Mouse (Mus musculus) limb, embryonic 14.5 days (tissue): ENCODE results near the gene Trabd. TPM values are rescaled to one million over a fixed set of nuclear protein-coding genes. Genes with fewer than 3 reads are reported as not detected.

Source experiments
- ATAC-seq: fragments of 200-750 bp; cut with Nextera tagmentation; 2 replicates; pipeline ENCODE4 v1.8.0; 2017; ENCODE audit warnings: low read depth, moderate number of reproducible peaks, moderate TSS enrichment; ENCODE audit not compliant: low FRiP score
- DNase-seq: peaks from one replicate; pipeline ENCODE4 v3.0.0-alpha.2; 2015; ENCODE audit warnings: low spot score
- H3K27ac ChIP-seq: fragments of 300-500 bp; sonication (generic); replicated peaks from 2 replicates; pipeline ENCODE4 v1.5.1; 2014; ENCODE audit warnings: low read depth, mild to moderate bottlenecking, low read length, moderate library complexity, mixed read lengths
- H3K27me3 ChIP-seq: fragments of 300-500 bp; sonication (generic); 2 replicates; pipeline ENCODE4 v1.6.1; 2014; ENCODE audit warnings: low read length, mixed read lengths; ENCODE audit not compliant: control insufficient read depth, insufficient read depth
- H3K36me3 ChIP-seq: fragments of 300-500 bp; sonication (generic); 2 replicates; pipeline ENCODE4 v1.6.1; 2014; ENCODE audit warnings: mild to moderate bottlenecking, low read length, moderate library complexity, mixed read lengths; ENCODE audit not compliant: control insufficient read depth, insufficient read depth
- H3K4me1 ChIP-seq: fragments of 300-500 bp; sonication (generic); 2 replicates; pipeline ENCODE4 v1.6.1; 2014; ENCODE audit warnings: antibody characterized with exemption, low read length, mixed read lengths; ENCODE audit not compliant: control insufficient read depth, insufficient read depth
- H3K4me2 ChIP-seq: fragments of 300-500 bp; sonication (generic); replicated peaks from 2 replicates; pipeline ENCODE4 v1.6.1; 2014; ENCODE audit warnings: low read depth, mild to moderate bottlenecking, low read length, moderate library complexity; ENCODE audit not compliant: severe bottlenecking
- H3K4me3 ChIP-seq: fragments of 300-500 bp; sonication (generic); replicated peaks from 2 replicates; pipeline ENCODE4 v1.5.1; 2014; ENCODE audit warnings: low read length
- H3K9ac ChIP-seq: fragments of 300-500 bp; sonication (generic); 2 replicates; pipeline ENCODE4 v1.6.1; 2014; ENCODE audit warnings: mild to moderate bottlenecking, low read depth, low read length, moderate library complexity; ENCODE audit not compliant: severe bottlenecking
- H3K9me3 ChIP-seq: fragments of 300-500 bp; sonication (generic); 2 replicates; pipeline ENCODE4 v1.6.1; 2016; ENCODE audit warnings: low read length; ENCODE audit not compliant: control insufficient read depth
- POLR2A ChIP-seq: fragments of 200-500 bp; IDR thresholded peaks from 2 replicates; pipeline ENCODE4 v1.8.0; 2012; ENCODE audit warnings: inconsistent platforms, mild to moderate bottlenecking, moderate library complexity, borderline replicate concordance; ENCODE audit not compliant: insufficient read depth, insufficient read length; ENCODE audit errors: extremely low read depth
- WGBS: fragments of 180-500 bp; shearing (Covaris S2); extraction: QIAGEN DNeasy Blood & Tissue Kit; methylation state at CpG from one replicate; pipeline ENCODE4 v1.1.7; 2014; 5-methylcytosine and 5-hydroxymethylcytosine counted together
- polyA plus RNA-seq, 2 experiments: library from polyadenylated mRNA; depleted of rRNA in 1 of 2; stranded (reverse) in 1 of 2; unstranded in 1 of 2; fragments of >200 nt; fragmentation: Nextera tagmentation in 1 of 2; extraction: Ambion mirVana in 1 of 2; gene quantifications; 2 replicates each; pipeline versions ENCODE4 v1.2.1 to v1.2.3; 2012 to 2014

The Trabd gene
- polyA plus RNA-seq, 2 experiments: 43.5 to 47.8 TPM

GRCm38 (mm10) chr15:89127364-89127940 lies 52.5 kb downstream of the Trabd start:
- ATAC-seq: no peak

GRCm38 (mm10) chr15:89128382-89129350 lies 53.7 kb downstream of the Trabd start, which contains the start of gene Hdac10:
TSS of gene Hdac10 (minus strand) at chr15:89128700.
- WGBS: 3% methylated on average over 36 of the region's 36 CpGs
- Histone ChIP-seq H3K4me1 (peaks cover 14% of the 10 kb centered on the region), H3K27me3 (no peaks in the 10 kb centered on the region), H3K36me3 (no peaks in the 10 kb centered on the region; the same call in 1 of the 2 replicates), H3K9me3 (no peaks in the 10 kb centered on the region), H3K27ac (peak within 1 kb of the TSS; percentile 53; the same call in 1 of the 2 replicates), H3K4me3 (peak within 1 kb of the TSS; percentile 57), H3K4me2 (peak within 1 kb of the TSS; percentile 91), H3K9ac (peak within 1 kb of the TSS; percentile 65)
- TF ChIP-seq POLR2A: peak; percentile 70; the same call in 1 of the 2 replicates
- DNase-seq: peak; percentile 82
- ATAC-seq: peak; percentile 88

More at GRCm38 (mm10) chr15:89127364-89127940, 52.5 kb downstream of the Trabd start:
- Histone ChIP-seq H3K4me1 (peaks cover 16% of the 10 kb centered on the region), H3K9ac (peak overlapping the region; percentile 65; the same call in 1 of the 2 replicates), H3K4me2 (peak overlapping the region; percentile 91), H3K27ac (no peak overlapping the region), H3K36me3 (no peaks in the 10 kb centered on the region; the same call in 1 of the 2 replicates), H3K4me3 (peak overlapping the region; percentile 57), H3K9me3 (no peaks in the 10 kb centered on the region), H3K27me3 (no peaks in the 10 kb centered on the region)
- DNase-seq: no peak
- TF ChIP-seq POLR2A: no peak
- WGBS: 85% methylated on average over 8 of the region's 8 CpGs

- TF ChIP-seq POLR2A: no peak
- H3K9me3 ChIP-seq: no peaks in the 10 kb centered on the region
- no peak overlapping the region for H3K4me2 ChIP-seq
- H3K4me3 ChIP-seq: no peak overlapping the region
- no peak for ATAC-seq
- no peak overlapping the region for H3K9ac ChIP-seq
- no peaks in the 10 kb centered on the region for H3K27me3 ChIP-seq
- DNase-seq: no peak
- H3K4me1 ChIP-seq: peaks cover 10% of the 10 kb centered on the region
- H3K27ac ChIP-seq: no peak overlapping the region
- no peaks in the 10 kb centered on the region for H3K36me3 ChIP-seq
These were observed 55.3 kb downstream of the Trabd start for GRCm38 (mm10) chr15:89130245-89130644.

- WGBS: 86% methylated on average over 3 of the region's 3 CpGs
- no peak for TF ChIP-seq POLR2A
These were observed 56.4 kb downstream of the Trabd start for GRCm38 (mm10) chr15:89131316-89131715.

More at GRCm38 (mm10) chr15:89131316-89131715, 56.4 kb downstream of the Trabd start:
- H3K27ac ChIP-seq: no peak overlapping the region
- H3K4me3 ChIP-seq: no peak overlapping the region
- ATAC-seq: no peak
- H3K4me1 ChIP-seq: peaks cover 10% of the 10 kb centered on the region
- H3K9ac ChIP-seq: no peak overlapping the region
- DNase-seq: no peak
- no peaks in the 10 kb centered on the region for H3K9me3 ChIP-seq
- H3K4me2 ChIP-seq: no peak overlapping the region
- no peaks in the 10 kb centered on the region for H3K36me3 ChIP-seq
- no peaks in the 10 kb centered on the region for H3K27me3 ChIP-seq

Other genes starting within 250 kb of the Trabd start
- gene Pim3, start 212.9 kb upstream of the Trabd start, polyA plus RNA-seq (2012; rRNA removed): 15.2 and 20.6 TPM in 2 replicates
- 38.1 and 47.8 TPM in 2 replicates for gene Pim3, start 212.9 kb upstream of the Trabd start, polyA plus RNA-seq (2014; fragmentation: Nextera tagmentation; extraction: Ambion mirVana)
- gene Ttll8, start 120.7 kb upstream of the Trabd start, polyA plus RNA-seq (2012; rRNA removed): 0.08 TPM in 1 of 2 replicates, not detected in the other
- not detected in 2 replicates for gene Ttll8, start 120.7 kb upstream of the Trabd start, polyA plus RNA-seq (2014; fragmentation: Nextera tagmentation; extraction: Ambion mirVana)
- gene Mlc1, start 96.1 kb upstream of the Trabd start, polyA plus RNA-seq (2012; rRNA removed): 0.31 and 0.36 TPM in 2 replicates
- gene Mlc1, start 96.1 kb upstream of the Trabd start, polyA plus RNA-seq (2014; fragmentation: Nextera tagmentation; extraction: Ambion mirVana): 0.12 and 0.21 TPM in 2 replicates
- 0.04 and 0.10 TPM in 2 replicates for gene Mov10l1, start 92.2 kb upstream of the Trabd start, polyA plus RNA-seq (2012; rRNA removed)
- 0.11 and 0.19 TPM in 2 replicates for gene Mov10l1, start 92.2 kb upstream of the Trabd start, polyA plus RNA-seq (2014; fragmentation: Nextera tagmentation; extraction: Ambion mirVana)
- gene Panx2, start 15.4 kb upstream of the Trabd start, polyA plus RNA-seq (2012; rRNA removed): 1.9 and 2.0 TPM in 2 replicates
- 0.29 and 0.48 TPM in 2 replicates for gene Panx2, start 15.4 kb upstream of the Trabd start, polyA plus RNA-seq (2014; fragmentation: Nextera tagmentation; extraction: Ambion mirVana)
- gene Selenoo, start 14.0 kb downstream of the Trabd start, polyA plus RNA-seq (2012; rRNA removed): 32.7 and 40.7 TPM in 2 replicates
- gene Selenoo, start 14.0 kb downstream of the Trabd start, polyA plus RNA-seq (2014; fragmentation: Nextera tagmentation; extraction: Ambion mirVana): 20.6 and 22.9 TPM in 2 replicates
- gene Tubgcp6, start 48.0 kb downstream of the Trabd start, polyA plus RNA-seq (2012; rRNA removed): 36.8 and 56.5 TPM in 2 replicates
- 17.2 and 17.6 TPM in 2 replicates for gene Tubgcp6, start 48.0 kb downstream of the Trabd start, polyA plus RNA-seq (2014; fragmentation: Nextera tagmentation; extraction: Ambion mirVana)
- gene Hdac10, start 53.6 kb downstream of the Trabd start, polyA plus RNA-seq (2012; rRNA removed): 38.1 and 49.4 TPM in 2 replicates
- gene Hdac10, start 53.6 kb downstream of the Trabd start, polyA plus RNA-seq (2014; fragmentation: Nextera tagmentation; extraction: Ambion mirVana): 18.7 and 21.8 TPM in 2 replicates
- gene Mapk12, start 65.6 kb downstream of the Trabd start, polyA plus RNA-seq (2012; rRNA removed): 13.7 and 14.9 TPM in 2 replicates
- 5.0 and 8.3 TPM in 2 replicates for gene Mapk12, start 65.6 kb downstream of the Trabd start, polyA plus RNA-seq (2014; fragmentation: Nextera tagmentation; extraction: Ambion mirVana)
- 13.4 and 15.9 TPM in 2 replicates for gene Mapk11, start 74.5 kb downstream of the Trabd start, polyA plus RNA-seq (2012; rRNA removed)
- gene Mapk11, start 74.5 kb downstream of the Trabd start, polyA plus RNA-seq (2014; fragmentation: Nextera tagmentation; extraction: Ambion mirVana): 7.0 and 7.3 TPM in 2 replicates
- gene Plxnb2, start 105.7 kb downstream of the Trabd start, polyA plus RNA-seq (2012; rRNA removed): 212 and 268 TPM in 2 replicates
- gene Plxnb2, start 105.7 kb downstream of the Trabd start, polyA plus RNA-seq (2014; fragmentation: Nextera tagmentation; extraction: Ambion mirVana): 170 and 183 TPM in 2 replicates
- 39.2 and 53.6 TPM in 2 replicates for gene Dennd6b, start 121.4 kb downstream of the Trabd start, polyA plus RNA-seq (2012; rRNA removed)
- 12.7 and 14.0 TPM in 2 replicates for gene Dennd6b, start 121.4 kb downstream of the Trabd start, polyA plus RNA-seq (2014; fragmentation: Nextera tagmentation; extraction: Ambion mirVana)
- 59.0 and 71.5 TPM in 2 replicates for gene Ppp6r2, start 136.4 kb downstream of the Trabd start, polyA plus RNA-seq (2012; rRNA removed)
- gene Ppp6r2, start 136.4 kb downstream of the Trabd start, polyA plus RNA-seq (2014; fragmentation: Nextera tagmentation; extraction: Ambion mirVana): 28.3 and 31.7 TPM in 2 replicates
- gene Sbf1, start 240.2 kb downstream of the Trabd start, polyA plus RNA-seq (2012; rRNA removed): 154 and 170 TPM in 2 replicates
- gene Sbf1, start 240.2 kb downstream of the Trabd start, polyA plus RNA-seq (2014; fragmentation: Nextera tagmentation; extraction: Ambion mirVana): 65.1 and 72.3 TPM in 2 replicates
- 0.74 and 1.0 TPM in 2 replicates for gene Adm2, start 247.6 kb downstream of the Trabd start, polyA plus RNA-seq (2012; rRNA removed)
- 0.52 TPM in 1 of 2 replicates, not detected in the other for gene Adm2, start 247.6 kb downstream of the Trabd start, polyA plus RNA-seq (2014; fragmentation: Nextera tagmentation; extraction: Ambion mirVana)